Mouse (Mus musculus): ENCODE results near the gene Bcl2.
A peak's percentile ranks its signal among the peaks of the same experiment; 100 is the strongest.

Gene Bcl2

GRCm38 (mm10) chr1:106712330-106712729 lies 1.7 kb downstream of the Bcl2 start:
- DNase-seq, result peak; percentile 70 to 71

DNA sequence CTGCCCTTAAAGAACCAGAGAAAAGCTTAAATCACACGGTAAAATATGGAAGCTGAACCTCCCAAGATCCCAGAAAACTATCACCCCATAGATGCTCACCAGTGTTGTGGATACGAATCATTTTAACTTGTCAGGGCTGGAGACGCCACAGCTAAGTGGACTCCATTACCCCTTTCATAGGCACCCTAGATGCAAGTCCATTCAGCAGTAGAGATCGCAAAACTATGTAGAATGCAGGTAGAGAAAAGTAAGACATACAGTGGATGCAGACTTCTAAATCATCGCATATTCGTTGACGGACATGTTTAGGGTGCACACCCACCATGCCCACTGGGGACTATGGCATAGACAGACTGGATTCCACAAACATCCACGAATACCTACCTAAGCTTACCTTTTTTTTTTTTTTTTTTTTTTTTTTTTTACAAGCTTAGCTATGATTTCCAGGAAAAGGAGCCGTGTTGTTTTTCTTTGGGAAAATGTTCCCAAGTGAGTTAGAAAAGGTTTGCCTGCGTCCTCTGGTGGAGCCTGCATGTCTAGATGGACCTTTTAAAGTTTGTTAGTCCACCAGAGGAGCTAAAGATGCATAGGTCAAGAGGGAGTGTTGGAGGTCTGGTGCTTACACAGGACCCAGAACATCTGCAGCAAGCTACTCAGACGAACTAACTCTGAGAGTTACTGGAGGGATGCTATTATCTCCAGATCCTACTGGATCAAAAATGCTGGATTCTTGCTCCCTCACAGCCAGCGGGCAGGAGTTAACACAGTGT lies 2.5 kb downstream of the Bcl2 start:
- no peak for DNase-seq

DNA sequence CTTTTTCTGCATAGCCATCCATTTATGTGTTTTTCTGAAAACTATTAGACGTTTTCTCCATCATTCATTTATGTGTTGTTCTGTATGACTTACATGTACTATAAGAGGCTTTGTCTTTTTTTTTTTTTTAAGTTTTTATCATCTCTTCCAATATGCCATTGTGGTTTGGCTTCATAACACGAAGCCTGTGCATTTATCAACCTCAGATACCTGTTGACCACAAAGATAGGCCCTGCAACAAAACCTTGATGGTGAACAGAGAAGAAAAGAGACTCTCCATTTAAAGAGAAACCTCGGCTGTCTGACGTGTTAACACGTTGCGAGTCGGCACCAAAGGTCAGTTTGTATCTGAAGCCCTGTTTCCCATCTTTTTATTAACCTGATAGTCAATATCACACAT lies 3.9 kb downstream of the Bcl2 start:
- no peak for DNase-seq

DNA sequence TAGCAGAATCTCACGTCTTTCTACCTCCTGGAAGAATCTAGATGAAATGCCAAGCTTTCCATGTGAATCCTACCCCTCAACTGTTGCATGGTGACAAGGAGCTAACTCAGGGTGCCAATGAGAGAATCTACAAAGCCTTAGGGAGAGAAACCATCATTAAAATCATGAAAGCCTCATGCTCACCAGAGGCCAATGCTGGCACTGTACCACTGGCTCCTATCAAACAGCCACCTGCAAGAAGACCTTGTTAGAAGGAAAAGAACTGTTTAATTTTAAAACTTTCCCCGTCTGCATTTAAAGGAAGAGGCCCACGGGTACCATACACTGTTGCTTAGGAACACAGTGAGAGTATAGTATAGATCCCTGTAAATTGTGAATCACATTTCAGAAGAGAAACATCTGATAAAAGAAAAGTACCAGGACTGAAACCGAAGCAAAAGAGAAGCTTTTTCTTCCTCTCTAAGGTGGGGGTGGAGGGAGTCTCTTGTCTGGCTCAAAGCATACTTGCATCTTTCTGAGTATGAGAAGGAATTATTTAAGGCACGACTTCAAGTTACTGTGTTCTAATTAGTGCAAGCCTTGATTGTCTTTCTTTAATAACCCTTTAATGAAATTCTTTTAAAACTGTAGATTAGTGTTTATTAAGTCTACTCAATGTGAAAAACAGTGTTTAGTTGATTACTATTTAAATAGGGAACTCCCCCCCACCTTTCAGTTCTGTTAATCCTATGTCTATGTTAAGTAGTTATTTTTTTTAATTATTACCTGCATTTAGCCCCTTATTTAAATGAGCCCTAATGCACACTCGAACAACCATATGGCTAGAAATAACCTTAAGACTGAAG lies 6.8 kb downstream of the Bcl2 start:
- DNase-seq, result no peak

- no peak for DNase-seq
Measured at GRCm38 (mm10) chr1:106703183-106703582, 10.9 kb downstream of the Bcl2 start.

DNA sequence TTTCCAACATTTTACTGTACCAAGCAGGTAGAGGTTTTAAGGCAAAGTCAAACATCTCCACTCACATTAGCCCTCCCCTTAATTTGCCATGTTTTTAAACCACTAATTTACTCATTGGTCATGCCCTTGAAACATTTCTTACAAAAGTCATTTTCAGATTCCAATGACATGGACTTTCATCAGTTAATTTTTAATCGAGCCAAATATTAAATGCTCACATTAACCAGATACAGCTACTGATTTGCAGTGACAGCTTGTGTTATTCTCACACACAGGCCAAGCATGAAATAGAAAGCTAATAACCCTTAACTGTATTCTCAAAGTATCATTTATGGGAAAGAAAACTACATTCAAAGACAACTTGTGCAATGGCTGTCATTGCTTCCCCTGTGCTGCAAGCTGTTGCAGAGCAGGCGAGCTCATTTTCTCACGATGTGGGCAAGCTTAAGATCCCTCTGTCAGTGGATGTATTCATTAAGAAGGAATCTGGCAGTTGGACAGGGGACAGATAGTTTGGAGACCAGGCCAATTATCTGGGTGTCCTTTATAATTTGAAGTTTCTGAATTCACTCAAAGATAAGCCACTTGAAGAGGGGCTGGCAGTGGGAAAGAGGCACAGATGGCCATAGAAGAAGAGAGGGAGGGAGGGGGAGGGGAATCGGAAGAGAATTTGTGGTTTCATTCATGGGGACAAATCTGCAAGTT lies 11.5 kb downstream of the Bcl2 start:
- no peak for DNase-seq

DNA sequence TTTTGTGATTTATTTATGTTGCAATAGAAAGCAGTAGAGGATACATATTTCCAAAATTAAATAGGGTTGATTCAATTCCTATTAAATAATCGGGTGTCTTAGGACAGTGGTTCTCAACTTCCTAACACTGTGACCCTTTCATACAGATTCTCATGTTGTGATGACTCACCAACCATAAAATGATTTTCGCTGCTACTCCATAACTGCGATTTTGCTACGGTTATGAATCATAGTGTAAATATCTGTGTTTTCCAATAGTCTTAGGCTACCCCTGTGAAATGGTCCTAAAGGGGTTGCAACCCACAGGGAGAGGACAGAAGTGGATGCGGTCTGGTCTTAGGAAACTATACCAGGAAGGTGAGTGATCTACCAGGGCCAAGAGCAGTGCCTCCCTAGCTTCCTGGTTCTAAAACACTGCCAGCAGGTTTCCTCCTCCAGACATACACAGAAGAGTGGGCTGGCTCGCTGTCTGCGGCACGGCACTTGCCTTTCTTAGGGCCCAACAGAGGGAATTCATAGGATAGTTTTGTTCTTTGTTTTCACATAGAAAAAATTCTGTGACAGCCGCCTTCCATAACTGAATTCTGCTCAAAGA lies 13.5 kb downstream of the Bcl2 start:
- no peak for DNase-seq

GRCm38 (mm10) chr1:106696472-106696871 lies 17.6 kb downstream of the Bcl2 start:
- DNase-seq, result no peak

GRCm38 (mm10) chr1:106695649-106696048 lies 18.4 kb downstream of the Bcl2 start:
- no peak for DNase-seq

DNA sequence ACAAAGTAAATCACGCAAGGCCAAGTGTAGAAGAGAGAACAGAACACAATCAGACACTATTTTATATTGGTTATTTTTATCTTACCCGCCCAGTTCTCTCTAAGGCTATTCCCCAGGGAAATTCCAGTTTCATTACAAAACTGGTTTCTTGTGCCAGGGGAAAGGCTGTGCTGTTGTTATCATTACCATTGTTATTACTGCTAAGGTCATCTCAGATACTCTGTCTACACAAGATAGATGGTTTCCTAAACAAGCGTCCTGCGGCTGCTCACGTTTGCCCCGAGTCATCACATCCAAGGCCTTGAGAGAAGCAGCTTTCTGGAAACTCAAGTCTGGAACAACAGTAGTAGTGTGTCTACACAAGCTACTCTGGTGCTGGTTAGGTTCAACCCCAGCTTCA lies 19.8 kb downstream of the Bcl2 start:
- no peak for DNase-seq

DNA sequence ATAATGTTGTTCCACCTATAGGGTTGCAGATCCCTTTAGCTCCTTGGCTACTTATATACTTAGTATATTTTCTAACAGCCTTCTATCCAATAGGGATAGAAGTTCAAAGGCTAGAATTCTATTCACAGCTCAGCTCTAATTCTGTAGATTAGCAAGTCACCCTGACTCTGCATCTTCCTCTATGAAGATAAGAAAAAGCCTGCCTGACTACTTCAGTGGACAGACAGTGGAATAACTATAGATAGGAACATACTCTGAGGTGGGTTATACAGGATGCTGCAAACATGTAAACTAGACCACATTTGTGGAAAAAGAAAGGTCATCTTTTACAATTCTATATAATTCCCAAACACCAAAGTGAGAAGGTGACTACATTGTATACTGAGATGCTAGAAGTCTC lies 21.5 kb downstream of the Bcl2 start:
- DNase-seq, result no peak

DNA sequence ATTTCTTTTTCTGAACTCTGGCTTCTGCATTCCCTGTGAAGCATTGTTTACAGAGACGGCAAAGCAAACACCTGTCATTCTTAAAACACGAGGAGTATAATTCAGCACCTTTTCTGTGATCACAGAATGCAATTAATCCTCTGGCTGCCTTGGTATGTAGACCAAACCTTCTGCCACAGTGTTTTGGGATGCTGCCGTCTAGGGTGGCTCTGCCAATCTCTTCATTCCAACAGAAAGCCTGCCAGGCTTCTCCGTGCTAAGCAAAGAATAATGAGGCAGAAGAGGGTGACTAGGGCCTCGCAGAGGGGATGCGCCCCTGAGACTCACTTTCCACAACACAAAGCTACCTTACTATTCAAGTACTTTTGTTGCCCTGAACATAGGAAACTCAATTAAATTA lies 23.2 kb downstream of the Bcl2 start:
- DNase-seq, result no peak

- peak; percentile 52 to 71 for DNase-seq
Measured at GRCm38 (mm10) chr1:106688161-106688516, 25.9 kb downstream of the Bcl2 start.

- DNase-seq, result peak; percentile 47 to 59
Measured at GRCm38 (mm10) chr1:106687435-106688160, 26.5 kb downstream of the Bcl2 start.

DNA sequence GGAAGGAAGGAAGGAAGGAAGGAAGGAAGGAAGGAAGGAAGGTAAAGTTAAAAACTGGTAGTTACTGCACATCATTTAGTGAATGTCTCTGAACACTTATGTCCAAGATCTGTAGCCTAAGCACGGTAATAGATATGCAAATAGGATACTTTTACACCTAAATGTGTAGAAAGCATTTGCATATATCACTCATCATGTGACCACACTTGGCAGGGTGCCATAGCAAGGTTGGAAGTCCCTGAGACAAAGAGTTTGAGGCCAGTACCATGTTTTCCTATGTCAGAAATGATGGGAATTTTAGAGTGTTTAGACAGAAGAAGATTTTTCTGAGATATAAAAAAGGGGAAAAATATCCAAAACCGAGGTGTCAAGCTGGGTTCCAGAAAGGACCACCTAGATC lies 28.4 kb downstream of the Bcl2 start:
- DNase-seq, result no peak

GRCm38 (mm10) chr1:106684546-106684945 lies 29.5 kb downstream of the Bcl2 start:
- no peak for DNase-seq

GRCm38 (mm10) chr1:106682829-106683228 lies 31.2 kb downstream of the Bcl2 start:
- no peak for DNase-seq

DNA sequence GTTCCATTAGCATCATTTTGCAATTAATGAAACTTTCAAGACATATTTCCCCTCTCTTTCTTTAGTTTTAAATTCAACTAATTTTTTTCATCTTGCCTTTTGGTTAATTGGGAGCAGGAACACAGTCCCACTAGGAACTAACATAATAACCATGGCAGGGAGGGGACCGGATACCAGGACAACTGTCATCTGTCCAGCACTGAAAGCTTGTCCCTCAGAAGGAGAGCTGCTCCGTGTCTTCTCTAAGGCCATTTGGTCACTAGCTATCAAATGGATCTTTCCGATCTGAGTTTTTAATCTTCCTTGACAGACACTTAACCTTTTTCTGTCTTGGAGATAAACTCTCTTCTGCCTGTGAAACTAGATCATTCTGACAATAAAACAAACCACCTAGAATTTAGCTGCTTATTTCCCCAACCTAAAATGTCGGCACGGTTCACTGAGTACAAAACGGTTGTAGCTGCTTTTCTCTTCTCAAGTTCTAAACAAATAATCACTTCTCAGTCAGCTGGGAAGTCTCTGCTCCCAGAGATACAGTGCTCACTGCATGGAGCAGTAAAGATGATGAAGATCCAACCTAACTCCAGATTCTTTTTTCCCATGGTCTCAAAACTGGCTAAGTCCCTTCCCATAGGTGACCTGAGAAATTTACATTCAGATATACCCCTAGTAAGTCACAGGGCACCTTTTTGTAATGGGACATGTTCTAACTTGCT lies 34.1 kb downstream of the Bcl2 start:
- DNase-seq, result no peak

- DNase-seq, result no peak
Measured at GRCm38 (mm10) chr1:106678060-106678478, 36.0 kb downstream of the Bcl2 start.

DNA sequence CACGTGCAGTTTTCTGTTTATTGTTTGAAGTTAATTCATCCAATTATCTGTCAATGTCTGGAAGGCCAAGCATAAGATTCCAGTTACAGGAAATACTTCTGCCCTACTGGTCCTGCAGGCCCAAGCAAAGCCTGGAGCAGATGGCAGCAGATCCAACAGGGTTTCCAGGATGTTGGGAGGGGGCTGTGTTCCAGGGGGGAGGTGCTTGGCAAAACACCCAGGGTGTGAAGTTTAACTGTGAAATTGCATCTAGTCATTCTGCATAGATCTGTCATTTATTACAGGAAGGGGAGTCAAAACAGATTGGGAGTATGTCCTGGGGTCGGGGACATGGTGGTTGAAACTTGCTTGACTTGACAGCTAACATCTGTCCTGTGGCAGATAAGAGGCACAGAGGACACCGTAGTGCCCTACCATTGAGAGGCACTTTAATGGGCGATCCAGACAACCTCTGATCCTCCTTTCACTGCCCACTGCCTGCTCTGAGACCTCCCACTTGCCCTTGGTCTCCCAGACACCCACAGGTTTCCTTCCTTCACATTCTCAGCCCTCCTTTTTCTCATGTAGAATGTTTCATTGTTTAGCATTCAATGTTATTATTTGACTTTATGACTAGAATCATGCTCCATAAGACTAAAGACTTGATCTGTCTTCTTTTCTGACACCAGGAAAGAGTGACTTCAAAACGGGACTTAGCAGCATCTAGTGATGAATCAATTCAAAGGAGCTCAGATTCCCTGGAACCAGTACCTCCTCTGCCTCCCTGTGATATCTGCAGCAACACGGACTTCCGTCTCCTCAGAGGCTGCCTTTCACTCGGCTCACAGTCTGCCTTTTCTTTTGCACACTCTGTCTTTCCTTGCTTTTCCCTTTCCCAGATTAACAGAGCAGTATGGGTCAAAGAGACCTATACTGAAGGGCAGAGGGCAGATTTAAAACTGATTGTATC lies 47.7 kb downstream of the Bcl2 start:
- no peak for DNase-seq

- DNase-seq, result no peak
Measured at GRCm38 (mm10) chr1:106664978-106665377, 49.1 kb downstream of the Bcl2 start.
